ENCODE assay signal across 24 mouse cellular contexts in genomic region chr17:70570848-70571247, GRCm38 (mm10).
A peak's percentile ranks its signal among the peaks of the same experiment; 100 is the strongest.
DNase-seq lines count a peak whose midpoint lies in the region; ATAC-seq and TF ChIP-seq lines count a peak whose summit lies in the region.
"Had no signal": no experiment of that assay in that cellular context is flagged by ENCODE, and none has a peak within 500 bp of the region (broad histone marks: within the 10 kb centered on the region; RNA-seq: fewer than 3 reads in every experiment).

No protein-coding gene starts in this region.

- peak; percentile 56; the same call in 1 of the 2 replicates for ATAC-seq in cerebellum, adult (ENCODE audit: insufficient number of reproducible peaks, low FRiP score, low TSS enrichment)
- ATAC-seq: CD4-positive, CD25-positive, alpha-beta regulatory T cell, adult 4 months; forebrain, embryonic 14.5 days; intestine, embryonic 15.5 days; liver, postnatal 0 days; midbrain, embryonic 15.5 days; Patski had no signal

- peak overlapping the region; percentile 88 for H3K27ac ChIP-seq in layer of hippocampus, adult 2 months
- H3K27ac ChIP-seq in macrophage, result peak overlapping the region; percentile 46
- H3K27ac ChIP-seq: gastrocnemius, adult 2 months; hindbrain, embryonic 15.5 days; intestine, embryonic 15.5 days; kidney, embryonic 15.5 days; limb, embryonic 10.5 days; midbrain, embryonic 15.5 days had no signal

- no peak for DNase-seq in cerebellum, postnatal 4 days (ENCODE audit: low spot score in 2 of 2)
- peak in 1 of 2 experiments; percentile 34 for DNase-seq in layer of hippocampus, adult 2 months (ENCODE audit: low spot score in 2 of 2)
- no peak for DNase-seq in layer of hippocampus, postnatal 36 days
- DNase-seq in brain, adult 2 months (ENCODE audit: low read depth, low spot score), result peak; percentile 74
- no peak for DNase-seq in gastrocnemius, postnatal 36 days
- DNase-seq in adrenal gland, postnatal 36 days, result no peak
- DNase-seq: adrenal gland, postnatal 10 days; gastrocnemius, adult 2 months; heart, adult 18-20 months; heart, postnatal 36 days; kidney, postnatal 4 days; liver, postnatal 0 days; lung, postnatal 10 days; thymus, postnatal 4 days had no signal

- 2% methylated on average over 5 of the region's 5 CpGs for WGBS in macrophage (ENCODE audit: missing documents)

- H3K4me3 ChIP-seq in layer of hippocampus, adult 2 months, result no peak overlapping the region
- H3K4me3 ChIP-seq in macrophage (ENCODE audit: inconsistent target), result no peak overlapping the region
- H3K4me3 ChIP-seq: gastrocnemius, adult 2 months; hindbrain, embryonic 15.5 days; intestine, embryonic 15.5 days; kidney, embryonic 15.5 days; limb, embryonic 10.5 days; midbrain, embryonic 15.5 days had no signal

- no peaks in the 10 kb centered on the region for H3K79me2 ChIP-seq in macrophage (ENCODE audit: inconsistent target)

- TF ChIP-seq CTCF in layer of hippocampus, adult 2 months (conservative IDR thresholded peaks at IDR 0.05), result no peak

- intact Hi-C loops in gastrocnemius, postnatal 36 days (cut with DNase I), result no loop called here

- no peaks in the 10 kb centered on the region for H3K36me3 ChIP-seq in macrophage (ENCODE audit: inconsistent target)
- H3K36me3 ChIP-seq: hindbrain, embryonic 15.5 days; intestine, embryonic 15.5 days; kidney, embryonic 15.5 days; limb, embryonic 10.5 days; midbrain, embryonic 15.5 days had no signal
